Mouse (Mus musculus) adrenal gland (tissue): ENCODE measurements at regions not wholly inside any gene's neighbourhood (a gene's known extent, or its start where the extent isn't known, plus 50 kb on each side); places are given as distances from the start of the nearest gene placed in this dataset.

Source experiments
- intact Hi-C: fragments of 180-260 bp; cut with DNase I; formaldehyde crosslinking; loops from one replicate; pipeline ENCODE4 v1.15.1; 2025

DNA sequence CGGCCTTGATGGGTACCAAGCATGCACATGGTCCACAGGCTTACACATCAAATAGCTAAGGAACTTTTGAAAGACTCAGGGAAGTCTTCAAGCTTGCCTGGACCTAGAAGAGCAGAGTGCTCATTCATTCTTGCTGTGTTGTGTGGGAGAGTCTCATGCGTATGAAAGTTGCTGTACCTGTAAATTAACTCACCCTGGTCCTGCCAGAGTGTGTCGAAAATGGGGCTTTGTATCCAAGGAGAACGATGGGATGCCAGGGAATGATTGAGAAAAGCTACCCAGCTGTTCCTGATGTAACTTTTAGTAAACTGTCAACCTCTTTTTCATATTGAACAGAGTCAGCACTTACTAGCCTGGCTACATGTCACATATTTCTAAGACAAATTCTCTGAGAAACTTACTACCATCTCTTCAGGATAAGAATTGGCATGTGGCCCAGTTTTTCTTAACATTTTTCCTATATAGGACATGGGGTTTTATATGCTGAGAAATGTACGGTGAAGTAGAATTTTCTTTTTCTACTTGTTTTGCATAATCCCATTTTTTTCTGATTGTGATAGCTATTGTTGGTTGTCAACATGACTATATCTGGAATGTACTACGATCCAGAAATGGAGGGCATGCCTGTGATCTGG, 95.0 kb upstream of the Rreb1 start:
- intact Hi-C loops: no loop called here

DNA sequence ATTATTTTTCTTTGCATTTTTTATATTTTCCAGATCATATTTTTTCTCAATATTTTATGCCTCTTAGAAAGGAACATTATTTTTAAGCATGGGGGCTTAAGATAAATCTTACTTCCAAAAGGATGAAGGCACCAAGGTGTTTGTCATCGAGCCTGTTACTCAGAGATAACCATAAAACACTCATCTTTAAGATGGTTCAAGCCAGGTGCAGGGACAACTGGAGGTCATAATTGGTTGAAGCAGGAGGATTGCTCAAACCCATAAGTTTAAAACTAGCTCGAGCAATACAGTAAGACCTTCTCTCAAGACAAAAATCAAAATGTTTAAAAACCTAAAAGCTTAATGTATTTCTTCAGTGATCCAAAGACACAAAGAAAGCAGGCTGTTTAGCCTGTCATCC, 92.6 kb upstream of the Rreb1 start:
- intact Hi-C loops: no loop called here

DNA sequence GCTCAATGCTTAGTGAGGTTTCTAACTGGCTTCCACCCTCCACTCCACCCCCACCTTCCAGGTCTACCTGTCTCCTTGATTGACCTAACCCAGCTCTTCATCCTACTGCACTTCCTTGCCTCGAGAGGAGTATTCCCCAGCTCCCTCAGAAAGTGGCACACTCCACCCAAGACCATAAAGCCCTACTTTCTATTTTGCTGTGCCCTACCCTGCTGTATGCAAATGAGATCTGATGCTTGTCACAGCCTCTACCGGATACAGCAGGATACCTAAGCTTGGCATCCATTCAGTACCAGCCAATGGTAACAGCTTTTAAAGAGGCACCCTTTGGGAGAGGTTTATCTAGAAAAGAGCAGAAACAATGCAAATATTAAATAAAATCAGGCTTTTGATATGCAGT, 92.1 kb upstream of the Rreb1 start:
- intact Hi-C loops: no loop called here

DNA sequence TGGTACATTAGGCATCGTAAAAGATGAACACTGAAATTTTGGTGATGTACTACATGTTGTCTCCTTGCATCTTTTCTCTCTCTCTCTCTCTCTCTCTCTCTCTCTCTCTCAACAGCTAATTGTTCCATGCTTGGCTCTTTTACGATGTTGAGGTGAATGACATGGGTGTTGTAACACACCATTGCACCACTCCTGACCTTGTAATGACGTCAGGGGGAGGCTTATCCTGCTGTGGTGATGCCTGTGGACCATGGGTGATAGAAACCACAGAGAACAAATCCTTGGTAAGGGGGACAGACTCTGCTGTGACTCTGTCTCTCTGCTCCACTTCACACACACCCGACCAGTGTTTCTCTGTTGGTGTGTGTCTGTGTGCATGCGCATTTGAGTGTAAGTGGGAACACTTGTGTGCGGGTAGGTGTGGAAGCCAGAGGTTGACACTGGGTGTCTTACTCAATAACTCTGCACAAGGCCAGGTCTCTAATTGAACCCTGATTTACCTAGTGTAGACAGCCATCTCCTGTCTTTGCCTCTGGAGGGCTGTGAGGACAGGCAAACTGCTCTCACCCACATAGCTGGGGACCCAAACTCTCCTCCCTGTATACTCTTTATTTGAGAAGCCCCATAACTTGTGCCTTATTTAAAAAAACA, 88.9 kb upstream of the Rreb1 start:
- intact Hi-C loops: no loop called here

DNA sequence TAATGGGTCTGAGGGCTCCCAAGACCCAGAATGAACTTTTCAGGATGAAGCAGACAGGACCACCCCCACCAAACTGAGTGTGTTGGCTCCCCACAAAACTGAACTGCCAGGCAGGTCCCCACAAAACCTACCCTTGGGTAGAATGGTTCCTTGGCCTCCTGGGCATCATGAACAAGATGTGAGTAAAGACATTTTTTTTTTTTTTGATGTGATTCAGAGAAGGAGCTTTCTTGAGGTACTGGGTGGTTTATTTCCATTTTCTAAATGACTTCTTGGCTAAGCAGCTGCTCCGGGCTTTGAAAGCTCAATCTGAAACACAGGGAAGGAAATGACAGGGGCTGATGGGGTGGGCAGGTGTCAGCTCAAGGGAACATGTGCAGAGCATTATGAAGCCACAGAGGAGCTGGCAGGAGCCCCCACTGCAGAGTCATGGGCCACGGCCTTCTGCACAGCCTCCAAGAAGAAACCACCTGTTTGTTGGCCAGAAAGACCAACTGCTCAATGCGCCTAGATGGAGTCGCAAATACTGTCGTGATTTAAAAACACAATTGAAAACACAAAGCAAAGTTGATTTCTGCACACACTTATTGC, 86.2 kb upstream of the Rreb1 start:
- intact Hi-C loops: no loop called here

DNA sequence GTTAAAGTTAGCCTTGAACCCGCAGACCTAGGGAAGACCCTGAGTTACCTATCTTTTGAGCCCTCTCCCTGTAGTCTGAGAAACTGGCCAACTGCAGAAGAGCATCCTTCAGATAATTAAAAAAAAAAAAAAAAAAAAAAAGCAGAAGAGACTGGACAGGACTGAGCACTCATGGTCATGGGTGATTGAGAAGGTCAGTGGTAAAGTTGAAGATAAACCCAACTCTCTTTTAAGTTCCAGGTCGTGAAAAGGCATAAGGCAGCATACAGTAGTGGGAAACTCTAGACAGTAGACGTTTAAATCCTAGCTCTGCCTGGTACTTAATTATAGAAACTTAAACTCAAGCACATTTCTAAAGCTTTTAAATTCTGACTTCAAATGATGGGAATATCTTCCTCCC, 84.6 kb upstream of the Rreb1 start:
- intact Hi-C loops: no loop called here

DNA sequence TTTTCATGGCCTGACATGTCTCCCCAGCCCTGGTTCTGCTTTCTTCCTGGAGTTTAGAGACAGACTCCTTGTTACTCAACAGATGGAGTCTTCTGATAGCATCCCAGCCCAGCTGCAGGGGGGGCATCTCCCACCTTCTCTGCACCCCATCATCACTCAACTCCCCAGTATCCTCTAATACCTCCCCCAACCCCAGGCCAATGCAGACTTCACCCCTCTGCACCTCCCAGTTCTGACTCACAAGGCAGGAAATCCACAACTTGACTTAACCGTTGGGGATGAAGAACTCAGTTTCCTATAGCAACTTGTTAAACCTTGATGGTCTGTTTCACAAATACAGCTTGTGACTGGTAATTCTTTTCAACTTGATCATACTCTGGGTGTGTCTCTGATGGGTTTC, 73.7 kb upstream of the Rreb1 start:
- intact Hi-C loops: no loop called here

DNA sequence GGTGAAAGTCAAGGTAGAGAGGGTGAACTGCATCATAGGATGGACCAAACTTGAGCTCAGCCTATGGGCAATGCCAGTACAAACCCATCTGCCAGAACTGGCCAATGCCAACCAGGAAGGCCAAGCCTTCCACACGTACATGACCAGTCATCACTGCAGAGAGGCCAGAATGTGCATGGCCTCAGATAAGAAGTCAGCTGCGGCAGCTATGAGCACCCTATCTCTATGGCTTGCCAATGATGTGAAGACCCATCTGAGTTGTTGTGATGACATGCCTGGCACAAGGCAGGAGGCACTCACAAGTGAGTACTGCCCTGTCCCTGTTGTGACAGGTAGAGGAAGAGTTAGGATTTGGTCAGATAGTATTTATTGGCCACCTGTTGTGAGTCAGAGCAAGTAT, 72.7 kb upstream of the Rreb1 start:
- intact Hi-C loops: no loop called here

DNA sequence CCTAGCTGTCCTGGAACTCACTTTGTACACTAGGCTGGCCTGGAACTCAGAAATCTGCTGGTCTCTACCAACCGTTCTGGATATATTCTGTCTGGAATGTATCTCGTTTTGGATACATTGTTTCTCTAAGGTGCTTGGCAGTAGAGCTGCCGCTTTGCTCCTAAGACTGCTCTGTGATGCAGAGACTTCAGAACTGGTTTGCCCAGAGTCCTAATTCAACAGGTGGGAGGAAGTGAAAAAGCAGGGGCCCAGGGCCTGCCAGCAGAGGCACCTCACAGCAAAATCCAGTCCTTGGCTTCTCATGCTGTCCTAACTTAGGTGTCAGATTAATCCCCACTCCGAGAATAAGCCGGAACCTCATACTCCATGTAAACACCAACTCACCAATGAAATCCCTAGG, 67.3 kb upstream of the Rreb1 start:
- intact Hi-C loops: no loop called here

DNA sequence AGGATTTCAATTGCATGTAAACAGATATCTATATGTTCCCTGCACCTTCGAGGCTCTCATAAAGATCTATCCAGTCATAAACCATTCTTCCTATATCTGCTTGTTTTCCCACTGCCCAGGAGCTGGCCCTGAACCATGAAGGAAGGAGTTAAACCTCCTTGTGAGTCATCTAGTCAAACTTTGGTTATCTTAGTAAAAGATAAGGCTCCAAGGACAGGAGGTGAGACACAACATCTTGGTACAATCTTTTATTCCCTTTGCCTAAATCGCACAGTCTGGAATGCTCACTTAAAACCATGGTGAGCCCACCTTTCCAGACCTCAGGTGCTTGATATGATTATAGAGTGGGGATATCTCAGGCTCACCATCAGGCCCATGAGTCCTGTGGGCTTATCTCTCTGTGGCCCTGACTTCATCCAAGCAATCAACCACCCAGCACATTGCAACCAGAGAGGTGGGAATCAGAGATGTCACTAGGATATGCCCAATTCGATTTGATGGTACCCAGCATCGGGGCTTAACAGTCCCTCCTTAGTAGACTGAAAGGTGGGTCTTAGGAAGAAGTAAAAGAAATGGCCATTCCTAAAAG, 65.2 kb upstream of the Rreb1 start:
- intact Hi-C loops: no loop called here

DNA sequence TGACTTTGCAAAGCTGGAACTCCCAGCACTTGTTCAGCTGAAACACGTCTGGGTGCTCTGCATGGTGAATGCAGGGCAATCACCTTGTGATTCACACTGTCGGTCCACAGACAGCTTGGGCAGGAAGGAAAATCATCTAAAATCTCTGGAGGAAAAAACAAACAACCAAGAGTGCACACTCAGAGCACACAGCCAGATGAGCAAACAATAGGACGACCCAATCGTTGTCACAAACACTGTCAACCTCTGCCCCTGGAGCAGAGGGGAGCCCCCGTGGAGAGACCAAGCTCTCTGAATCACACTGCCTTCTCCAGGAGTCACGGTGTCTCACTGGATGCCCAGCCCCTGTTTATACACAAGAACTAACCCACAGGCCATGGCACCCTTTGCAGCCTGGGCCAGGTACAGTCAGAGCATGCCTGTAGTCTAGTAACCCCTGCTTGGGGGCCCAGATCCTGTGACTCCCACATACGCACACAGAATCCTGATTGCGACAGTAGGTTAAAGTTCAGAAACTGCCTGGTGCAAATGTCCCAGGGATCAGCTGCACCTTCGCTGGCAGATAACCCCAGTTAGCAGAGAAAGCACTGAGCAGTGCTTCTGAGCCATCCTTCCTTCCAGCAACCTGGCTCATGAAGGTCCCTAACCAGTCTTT, 63.0 kb upstream of the Rreb1 start:
- intact Hi-C loops: no loop called here

DNA sequence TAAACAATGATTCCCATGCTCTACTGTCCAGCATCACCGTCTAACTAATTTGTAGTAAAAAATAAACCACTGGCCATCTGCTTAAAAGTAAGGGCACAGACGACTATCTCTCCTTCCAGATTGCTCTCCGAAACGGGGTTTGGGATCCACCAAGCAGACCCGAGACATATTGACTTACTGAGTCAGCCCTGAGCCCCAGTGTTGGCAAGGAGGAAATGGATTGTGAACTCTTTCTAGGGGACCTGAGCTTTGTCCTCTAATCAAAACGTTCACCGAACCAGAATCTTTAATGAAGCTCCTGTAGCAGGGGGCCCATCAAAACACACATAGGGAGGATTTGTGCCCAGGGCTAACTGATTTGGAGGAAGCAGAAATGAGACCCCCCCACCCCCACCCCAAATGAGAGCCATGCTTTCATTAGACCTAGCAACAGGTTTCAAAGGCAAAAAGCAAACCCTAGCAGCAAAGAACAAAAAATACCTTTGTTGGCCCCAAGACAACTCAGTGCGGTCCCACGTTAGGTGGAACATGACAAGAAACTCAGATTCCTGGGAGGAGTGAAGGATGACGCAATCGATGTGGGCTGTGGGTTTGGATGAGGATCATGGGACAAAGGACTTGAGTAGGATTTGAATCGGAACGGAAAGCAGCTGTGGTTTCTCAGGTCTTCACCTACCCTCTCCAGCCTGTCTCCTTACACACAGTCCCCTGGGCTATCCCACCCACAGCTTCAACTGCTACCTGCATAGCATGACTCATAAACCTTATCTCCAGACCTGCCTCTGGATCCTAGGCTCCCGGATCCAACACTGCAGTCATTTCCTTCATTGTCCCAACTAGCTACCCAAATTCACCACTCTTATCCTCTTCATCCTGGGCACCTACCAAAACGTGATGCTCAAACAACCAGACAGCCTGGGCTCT, 62.2 kb upstream of the Rreb1 start:
- intact Hi-C loops: no loop called here

DNA sequence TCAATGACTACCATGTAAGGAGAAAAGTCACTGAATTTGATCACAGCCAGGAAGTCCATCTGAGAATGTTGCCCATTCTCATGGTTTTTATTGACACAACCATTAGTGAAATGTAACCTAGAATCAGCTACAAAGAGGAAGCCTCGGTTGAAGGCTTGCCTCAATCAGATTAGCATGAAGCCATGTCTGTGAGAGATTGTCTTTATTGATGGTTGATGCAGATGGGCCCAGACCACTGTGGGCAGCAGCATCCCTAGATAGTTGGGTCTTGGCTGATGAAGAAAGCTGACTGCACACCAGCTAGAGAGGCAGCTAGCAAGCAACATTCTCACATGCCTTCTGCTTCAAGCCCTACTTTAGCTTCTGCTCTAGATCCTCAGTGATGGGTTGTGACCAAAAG, 60.4 kb upstream of the Rreb1 start:
- intact Hi-C loops: no loop called here

DNA sequence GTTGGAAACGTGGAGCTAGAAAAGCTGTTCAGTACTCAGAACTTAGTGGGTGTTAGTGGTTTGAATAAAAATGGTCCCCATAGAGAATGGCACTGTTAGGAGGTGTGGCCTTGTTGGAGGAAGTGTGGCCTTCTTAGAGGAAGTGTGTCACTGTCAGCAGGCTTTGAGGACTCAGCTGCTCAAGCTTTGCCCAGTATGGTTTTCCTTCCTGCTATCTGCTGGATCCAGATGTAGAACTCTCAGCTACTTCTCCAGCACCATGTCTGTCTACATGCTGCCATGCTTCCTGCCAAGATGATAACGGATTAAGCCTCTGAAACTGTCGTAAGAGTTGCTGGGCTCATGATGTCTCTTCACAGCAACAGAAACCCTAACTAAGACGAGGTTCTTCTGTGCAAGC, 59.8 kb upstream of the Rreb1 start:
- intact Hi-C loops: no loop called here
